Mouse (Mus musculus) layer of hippocampus, adult 11-12 months (tissue): ENCODE measurements around the gene Gm42688.

Source experiments
- DNase-seq: peaks from one replicate; pipeline ENCODE4 v3.0.0; 2022; ENCODE audit warnings: low spot score

Gene Gm42688

DNA sequence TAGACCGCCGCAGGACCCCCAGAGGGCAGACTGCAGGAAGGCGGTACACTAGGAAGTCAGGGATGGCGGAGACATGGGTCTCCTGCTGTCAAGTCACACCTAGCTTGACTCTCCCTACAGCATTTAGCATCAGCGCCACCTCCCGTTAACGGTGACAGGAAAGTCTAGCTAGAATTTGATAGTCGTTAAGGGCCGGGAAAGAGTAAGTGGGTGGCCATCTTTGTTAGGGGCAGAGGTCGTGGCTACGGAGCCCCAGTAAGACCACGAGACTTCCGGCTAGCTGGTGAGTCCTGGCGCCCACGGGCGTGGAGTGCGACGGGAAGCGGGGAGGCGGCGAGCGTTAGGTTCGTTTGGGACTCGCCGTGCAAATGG lies at the start of gene Gm42688, which contains the start of gene Ccdc142:
Gene Gm42688, plus strand, starts transcription at position 302 of the 372 bp plus-strand sequence.
Gene Ccdc142, plus strand, starts transcription at position 286 of the 372 bp plus-strand sequence.
- peak; percentile 94 for DNase-seq

DNA sequence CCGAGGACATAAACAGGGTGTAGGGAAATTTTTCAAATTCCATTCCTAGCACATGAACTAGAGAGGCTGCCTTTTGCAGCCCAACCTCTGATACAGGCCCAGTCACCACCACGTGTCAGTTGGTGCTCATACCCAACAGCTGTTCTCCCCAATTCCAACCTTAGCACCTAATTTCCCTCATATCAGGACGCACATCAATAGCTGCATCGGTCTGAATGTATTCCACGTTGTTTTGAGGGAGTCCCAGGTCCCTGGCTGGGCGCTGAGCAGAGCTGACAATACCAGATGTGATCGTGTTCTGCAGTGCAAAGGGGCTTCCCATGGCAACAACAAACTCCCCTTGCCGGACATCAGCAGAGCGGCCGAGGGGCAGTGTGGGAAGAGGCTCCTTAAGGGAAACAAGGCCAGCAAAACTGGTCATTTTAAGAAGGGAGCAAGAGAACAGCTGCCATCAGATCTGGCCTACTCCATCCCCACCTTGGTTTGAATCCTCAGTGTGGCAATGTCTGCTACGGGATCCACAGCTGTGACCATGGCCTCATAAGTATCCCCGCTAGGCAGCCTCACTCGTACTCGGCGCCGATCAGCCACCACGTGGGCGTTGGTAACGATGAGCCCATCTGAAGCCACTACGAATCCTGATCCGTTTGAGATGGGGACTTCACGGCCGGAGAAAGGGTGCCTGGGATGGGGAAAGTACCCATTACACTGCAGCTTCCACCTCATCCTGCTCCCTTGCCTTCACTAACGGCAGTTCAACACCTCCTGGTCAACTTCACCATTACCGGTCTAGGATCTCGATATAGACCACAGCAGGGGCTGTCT lies 48.1 kb upstream of the Gm42688 start:
- DNase-seq, result peak; percentile 48

GRCm38 (mm10) chr6:83054074-83054851 lies 47.2 kb upstream of the Gm42688 start, which contains the start of gene Aup1:
Aup1 (plus strand) TSS chr6:83054521.
- peak; percentile 98 for DNase-seq

- DNase-seq, result no peak
Observed at GRCm38 (mm10) chr6:83054871-83055431, 46.5 kb upstream of the Gm42688 start, which contains the start of gene Htra2. Htra2 (minus strand) TSS chr6:83055273.

DNA sequence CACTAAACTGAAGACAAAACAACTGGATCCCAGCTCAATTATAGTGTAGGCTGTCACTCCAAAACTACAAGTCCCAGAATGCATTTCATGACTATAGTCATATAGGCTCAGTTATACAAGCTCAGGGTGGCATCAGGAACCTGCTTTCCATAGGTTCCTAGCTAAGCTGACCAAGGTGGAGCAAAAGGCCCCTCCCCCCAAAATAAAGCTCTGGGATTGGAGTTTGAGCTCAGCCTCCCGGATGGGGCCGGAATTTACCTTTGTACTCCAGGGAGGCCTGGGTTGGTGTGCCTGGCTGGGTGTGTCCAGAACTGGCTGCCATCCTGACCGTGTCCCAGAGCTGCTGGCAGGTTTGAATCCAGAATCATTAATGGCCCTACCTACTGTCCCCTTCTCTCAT lies 43.6 kb upstream of the Gm42688 start, which contains the start of gene Dqx1:
Gene Dqx1, plus strand, starts transcription at position 55 of the 400 bp plus-strand sequence.
- DNase-seq, result no peak

DNA sequence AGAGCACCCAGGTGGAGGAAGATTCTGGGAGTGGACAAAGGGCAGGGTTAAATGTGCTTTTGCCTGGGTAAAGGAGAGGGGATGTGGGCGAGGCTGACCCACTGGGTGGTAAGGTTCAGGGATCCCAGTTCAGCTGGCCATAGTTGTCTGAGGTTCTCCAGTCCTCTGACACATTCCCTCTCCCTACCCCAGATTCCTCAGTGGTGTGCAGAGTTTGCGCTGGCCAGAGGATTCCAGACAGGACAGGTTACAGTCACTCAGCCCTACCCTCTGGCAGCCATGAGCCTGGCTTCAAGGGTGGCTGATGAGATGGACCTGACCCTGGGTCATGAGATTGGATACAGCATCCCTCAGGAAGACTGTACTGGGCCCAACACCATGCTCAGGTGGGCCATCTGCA lies 42.7 kb upstream of the Gm42688 start:
- DNase-seq, result no peak

DNA sequence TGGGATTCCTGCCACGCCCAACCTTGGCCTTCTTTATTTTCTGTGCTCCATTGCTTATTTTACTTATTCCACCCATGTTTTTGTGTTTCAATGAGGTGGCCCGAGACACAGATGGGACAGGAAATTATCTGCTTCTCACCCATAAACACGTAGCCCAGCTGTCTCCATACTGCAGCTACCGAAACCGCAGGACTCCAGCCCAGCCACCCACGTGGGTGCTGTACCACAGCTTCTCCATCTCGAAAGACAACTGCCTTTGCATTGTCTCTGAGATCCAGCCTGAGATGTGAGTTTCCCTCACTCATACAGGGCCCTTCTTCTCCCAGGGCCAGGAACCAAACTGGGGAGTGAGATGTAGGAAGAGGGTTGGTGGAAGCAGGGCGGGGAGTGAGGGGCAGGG lies 35.4 kb upstream of the Gm42688 start:
- DNase-seq, result no peak

- DNase-seq, result no peak
Observed at GRCm38 (mm10) chr6:83066441-83066840, 35.0 kb upstream of the Gm42688 start.

DNA sequence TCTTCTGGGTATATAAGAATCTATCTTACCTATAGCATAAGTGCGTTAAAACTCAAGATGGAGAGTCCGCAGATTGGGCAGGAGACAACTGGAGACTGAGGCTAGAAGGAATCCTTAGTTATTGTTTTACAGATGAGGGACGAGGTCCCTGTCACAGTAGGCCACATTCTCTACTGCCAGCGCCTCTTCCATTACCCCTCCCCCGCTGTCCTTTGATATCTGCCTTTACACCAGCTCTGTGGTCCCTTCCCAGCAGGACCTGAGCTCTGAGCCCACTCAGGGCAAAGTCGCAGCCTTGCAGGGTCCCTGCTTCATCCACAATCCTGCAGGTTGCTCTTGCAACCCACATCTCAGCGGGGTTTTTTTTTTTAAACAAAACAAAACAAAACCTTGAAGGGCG lies 33.2 kb upstream of the Gm42688 start:
- DNase-seq, result no peak

DNA sequence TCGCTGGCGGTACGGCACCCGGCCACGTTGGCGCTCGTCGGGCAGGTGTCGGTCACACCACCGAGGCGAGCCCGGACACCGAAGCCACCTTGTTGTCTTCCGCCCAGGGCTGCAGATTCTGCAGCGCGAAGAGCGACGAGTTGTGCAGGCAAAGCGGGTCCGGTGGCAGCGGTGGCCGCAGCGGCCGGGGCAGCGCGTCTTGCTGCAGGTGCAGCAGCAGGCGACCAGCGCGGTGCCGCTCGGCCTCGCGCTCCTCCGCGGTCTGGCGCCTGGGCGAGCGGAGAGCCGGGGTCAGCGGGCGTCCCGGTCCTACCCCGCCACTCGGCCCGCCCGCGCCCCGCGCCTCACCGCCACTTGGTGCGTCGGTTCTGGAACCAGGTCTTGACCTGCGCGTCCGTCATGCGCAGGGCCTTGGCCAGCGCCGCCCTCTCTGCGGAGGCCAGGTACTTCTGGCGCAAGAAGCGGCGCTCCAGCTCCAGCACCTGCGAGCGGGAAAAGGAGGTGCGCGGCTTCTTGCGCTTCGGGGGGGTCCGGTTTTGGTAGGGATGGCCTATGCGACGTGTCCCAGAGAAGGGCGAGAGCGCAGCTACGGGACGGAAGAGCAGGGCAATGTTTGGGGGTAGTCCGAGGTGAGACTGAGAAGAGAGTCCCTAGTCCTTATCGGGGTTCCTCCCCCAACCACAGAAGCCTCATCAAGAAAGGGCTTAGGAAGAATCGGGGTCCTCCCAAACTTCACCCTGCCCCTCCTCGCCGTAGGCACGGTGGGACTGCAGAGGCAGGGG lies 32.5 kb upstream of the Gm42688 start:
- DNase-seq, result no peak

DNA sequence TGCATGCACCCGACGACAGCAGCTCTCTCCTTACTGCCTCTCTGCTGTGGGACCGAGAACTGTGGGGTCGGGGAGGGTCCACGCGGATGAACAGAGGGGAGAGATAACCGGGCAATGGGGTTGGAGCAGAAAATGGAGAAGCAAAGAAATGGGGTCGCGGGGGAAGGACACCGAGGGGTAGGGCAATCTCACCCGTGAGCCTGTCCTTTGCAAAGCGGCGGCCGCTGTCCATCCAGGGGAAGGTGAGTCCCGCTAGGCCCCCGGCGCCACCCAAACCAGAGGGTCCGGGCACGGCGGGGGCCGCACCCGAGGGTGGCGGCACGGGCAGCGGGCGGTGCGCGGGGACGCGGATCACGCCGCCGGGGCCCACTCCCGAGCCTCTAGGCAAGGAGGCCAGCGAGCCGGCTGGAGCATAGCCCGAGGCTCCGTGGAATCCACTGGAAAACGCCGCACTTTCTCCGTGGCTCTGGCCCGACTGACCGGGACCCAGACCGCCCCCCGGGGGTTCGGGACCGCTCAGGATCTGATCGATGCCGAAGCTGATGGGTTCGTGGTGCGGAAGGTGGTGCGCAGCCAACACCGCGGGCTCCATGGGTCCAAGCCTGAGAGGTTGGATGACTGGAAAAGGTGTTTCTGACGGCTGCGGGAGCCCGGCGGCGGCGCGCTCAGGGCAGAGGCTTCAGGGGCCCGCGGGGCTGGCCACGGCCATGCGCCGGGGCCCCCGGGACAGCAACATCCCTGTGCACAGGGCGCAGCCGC lies 31.8 kb upstream of the Gm42688 start:
- DNase-seq, result no peak

DNA sequence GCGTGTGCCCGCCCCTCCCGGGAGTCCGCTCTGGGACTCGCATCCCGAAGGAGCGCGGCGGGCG lies 31.3 kb upstream of the Gm42688 start, which contains the start of gene Tlx2:
Gene Tlx2, minus strand, starts transcription at position 47 of the 64 bp plus-strand sequence.
- no peak for DNase-seq

DNA sequence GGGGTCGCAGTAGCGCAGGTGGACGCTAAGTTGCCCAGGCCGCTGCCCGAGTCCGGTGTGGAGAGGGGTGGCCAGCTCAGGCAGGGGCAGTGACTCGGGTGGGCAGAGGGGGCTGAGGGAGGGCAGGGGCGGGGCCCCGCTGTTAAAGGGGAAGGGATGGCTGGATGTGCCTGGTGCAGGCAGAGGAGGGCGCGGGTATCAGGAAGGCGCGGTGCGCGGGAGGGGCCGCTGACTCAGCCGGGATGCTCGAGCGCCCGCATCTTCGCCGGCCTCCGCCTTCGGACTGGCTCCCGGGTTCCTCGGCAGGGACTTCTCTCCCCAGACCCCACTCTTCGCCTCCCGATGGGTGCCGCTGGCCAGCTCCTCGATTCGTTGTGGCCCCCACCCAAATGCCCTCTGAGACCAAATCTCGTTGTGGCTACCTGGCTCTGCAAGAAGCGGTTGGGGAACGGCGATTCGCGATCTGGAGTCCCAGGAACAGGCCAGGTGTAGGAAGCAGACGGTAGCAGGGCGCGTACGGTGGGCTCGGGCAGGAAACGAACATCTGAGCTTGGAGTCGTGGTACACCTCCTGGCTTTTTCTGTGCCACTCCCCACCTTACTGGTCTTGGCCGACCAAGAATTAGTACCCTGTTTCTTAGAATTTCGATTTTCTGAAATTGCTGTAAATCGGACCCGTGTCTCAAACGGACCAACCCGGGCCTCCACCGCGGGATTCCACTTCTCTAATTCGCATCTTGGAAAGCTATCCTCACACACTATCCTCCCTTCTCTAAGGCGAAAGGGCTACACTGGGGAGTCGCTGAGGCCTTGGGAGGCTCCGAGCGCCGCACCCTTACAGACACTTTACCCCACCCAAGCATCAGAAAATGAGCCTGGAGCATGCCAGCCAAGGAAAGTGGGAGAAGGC lies 30.9 kb upstream of the Gm42688 start:
- DNase-seq, result no peak

DNA sequence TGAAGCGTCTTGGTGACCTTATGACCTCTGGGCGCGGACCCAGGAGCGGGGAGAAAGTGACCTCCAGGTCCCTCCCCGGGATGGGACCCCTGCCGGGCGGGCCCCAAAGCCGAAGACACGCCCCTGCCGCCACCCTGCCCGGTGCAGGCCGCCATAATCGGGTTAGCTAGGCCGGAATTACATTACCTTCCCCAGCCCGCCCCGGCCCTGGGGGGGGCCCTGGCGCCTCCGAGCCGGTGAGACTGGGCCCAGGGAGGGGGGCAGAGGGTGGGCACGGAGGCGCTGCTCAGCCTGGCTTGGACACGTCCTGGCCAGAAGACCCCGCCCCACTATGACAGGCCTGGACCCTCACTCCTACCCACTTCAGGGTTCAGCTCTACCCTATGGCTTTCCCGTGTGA lies 30.2 kb upstream of the Gm42688 start:
- no peak for DNase-seq

- no peak for DNase-seq
Observed at GRCm38 (mm10) chr6:83074979-83075378, 26.4 kb upstream of the Gm42688 start.

- peak; percentile 43 for DNase-seq
Observed at GRCm38 (mm10) chr6:83077630-83078323, 23.6 kb upstream of the Gm42688 start, which contains the start of gene Pcgf1. Pcgf1 (plus strand) TSS chr6:83077869.

GRCm38 (mm10) chr6:83078324-83078858 lies 23.0 kb upstream of the Gm42688 start:
- DNase-seq, result peak; percentile 99

DNA sequence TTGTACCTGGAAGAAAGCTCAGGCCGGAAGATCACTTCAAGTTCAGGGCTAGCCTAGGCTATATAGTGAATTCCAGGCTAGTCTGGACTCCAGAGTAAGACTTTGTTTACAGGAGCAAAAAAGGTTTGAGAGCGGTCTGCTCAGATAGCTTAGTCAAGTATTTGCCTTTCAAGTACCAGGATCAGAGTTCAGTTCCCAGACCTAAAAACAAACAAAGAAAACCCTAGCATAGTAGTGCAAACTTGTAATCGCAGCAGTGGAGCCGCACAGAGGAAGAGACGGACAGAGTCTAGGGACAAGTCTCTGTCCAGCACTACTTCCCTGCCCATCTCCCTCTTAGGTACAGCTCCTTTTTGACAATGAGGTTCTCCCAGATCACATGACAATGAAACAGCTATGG lies 21.2 kb upstream of the Gm42688 start:
- DNase-seq, result no peak

- DNase-seq, result no peak
Observed at GRCm38 (mm10) chr6:83083497-83083896, 17.9 kb upstream of the Gm42688 start.

DNA sequence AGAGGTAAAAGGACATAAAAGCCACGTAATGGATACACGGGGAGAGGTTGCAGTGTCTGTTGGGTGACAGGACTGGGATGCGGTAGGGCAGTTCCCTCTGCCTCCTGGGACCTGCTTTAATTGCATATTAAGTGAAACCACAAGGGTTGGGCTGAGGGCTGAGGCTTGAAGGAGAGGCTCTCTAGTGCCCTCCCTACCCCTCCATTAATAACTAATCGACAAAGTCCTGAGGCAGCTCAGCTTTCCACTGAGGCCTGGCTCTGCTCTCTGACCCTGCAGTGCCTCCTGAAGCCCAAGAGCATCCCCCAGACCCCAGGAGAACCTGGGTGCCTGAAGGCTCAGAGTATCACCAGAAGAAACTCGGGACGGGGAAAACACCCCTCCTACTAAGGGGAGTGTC lies 16.9 kb upstream of the Gm42688 start:
- DNase-seq, result no peak
